In genomic region chr7:142537879-142538278, GRCm38 (mm10) we compare ENCODE assay signal across 8 mouse cellular contexts. TPM values are rescaled to one million over a fixed set of nuclear protein-coding genes. Genes with fewer than 3 reads are reported as not detected.
DNase-seq lines count a peak whose midpoint lies in the region; ATAC-seq and TF ChIP-seq lines count a peak whose summit lies in the region.

No protein-coding gene starts in this region.

- H3K36me3 ChIP-seq in embryonic facial prominence, embryonic 11.5 days (replicated peaks; ENCODE audit: control insufficient read depth, insufficient read depth, low read depth, low read length), result no peaks in the 10 kb centered on the region; the same call in 1 of the 2 replicates
- no peaks in the 10 kb centered on the region for H3K36me3 ChIP-seq in lung, postnatal 0 days (ENCODE audit: insufficient read depth, low read length)

- peak; percentile 51 for DNase-seq in CD4-positive helper T cell, adult 2 months (ENCODE audit: low read depth, low spot score)
- peak; percentile 82 for DNase-seq in adrenal gland, postnatal 10 days
- DNase-seq in embryonic facial prominence, embryonic 11.5 days (ENCODE audit: low spot score), result peak; percentile 94
- peak; percentile 68 to 87 for DNase-seq in heart, postnatal 10 days
- DNase-seq in layer of hippocampus, adult 9-10 months (ENCODE audit: low spot score), result peak; percentile 24
- peak; percentile 65 for DNase-seq in lung, postnatal 0 days (ENCODE audit: low spot score)
- DNase-seq in right cerebral cortex, adult 18-20 months, result peak; percentile 15
- peak; percentile 72 for DNase-seq in urinary bladder, postnatal 14 days (ENCODE audit: low spot score)

- intact Hi-C loops in heart, postnatal 10 days (cut with DNase I), result loop anchor here (1.0 to 2.0 kb wide), 3 partner anchors 15 to 134 kb away; no protein-coding TSS in a partner anchor

- ATAC-seq in embryonic facial prominence, embryonic 11.5 days (replicated peaks; ENCODE audit: insufficient number of reproducible peaks, low FRiP score, low TSS enrichment, low read depth), result peak; percentile 53
- 0 out of 2 replicates have a peak, but pooled peaks have one; percentile 22 for ATAC-seq in lung, postnatal 0 days

- peak overlapping the region; percentile 90 for H3K27ac ChIP-seq in embryonic facial prominence, embryonic 11.5 days (replicated peaks; ENCODE audit: low read depth, low read length)
- no peak overlapping the region for H3K27ac ChIP-seq in lung, postnatal 0 days (ENCODE audit: low read length)

- peak; percentile 72 for TF ChIP-seq CTCF in lung, postnatal 0 days (IDR thresholded peaks at IDR 0.05)

- H3K27me3 ChIP-seq in embryonic facial prominence, embryonic 11.5 days (ENCODE audit: control insufficient read depth, insufficient read depth, low read length), result no peaks in the 10 kb centered on the region
- no peaks in the 10 kb centered on the region for H3K27me3 ChIP-seq in lung, postnatal 0 days (replicated peaks; ENCODE audit: insufficient read depth, low read length)

- peaks cover 14% of the 10 kb centered on the region for H3K4me1 ChIP-seq in embryonic facial prominence, embryonic 11.5 days (ENCODE audit: control insufficient read depth, insufficient read depth, low read length)
- peaks cover 12% of the 10 kb centered on the region; the same call in 1 of the 2 replicates for H3K4me1 ChIP-seq in lung, postnatal 0 days (ENCODE audit: insufficient read depth, low read depth, low read length)

- H3K9ac ChIP-seq in embryonic facial prominence, embryonic 11.5 days (replicated peaks; ENCODE audit: low read length), result peak overlapping the region; percentile 19
- no peak overlapping the region for H3K9ac ChIP-seq in lung, postnatal 0 days (replicated peaks; ENCODE audit: low read depth)

- H3K9me3 ChIP-seq in embryonic facial prominence, embryonic 11.5 days (replicated peaks; ENCODE audit: control insufficient read depth, low read length), result no peaks in the 10 kb centered on the region
- H3K9me3 ChIP-seq in lung, postnatal 0 days (ENCODE audit: low read length), result no peaks in the 10 kb centered on the region

- 2% methylated on average over 6 of the region's 6 CpGs for WGBS in embryonic facial prominence, embryonic 11.5 days
- WGBS in lung, postnatal 0 days, result 12% methylated on average over 6 of the region's 6 CpGs

- no peak overlapping the region for H3K4me3 ChIP-seq in embryonic facial prominence, embryonic 11.5 days (ENCODE audit: low read depth, low read length)
- no peak overlapping the region for H3K4me3 ChIP-seq in lung, postnatal 0 days (ENCODE audit: low read depth, low read length)

- peak overlapping the region; percentile 10; the same call in 1 of the 2 replicates for H3K4me2 ChIP-seq in embryonic facial prominence, embryonic 11.5 days (ENCODE audit: low read depth, low read length)
- no peak overlapping the region for H3K4me2 ChIP-seq in lung, postnatal 0 days (replicated peaks; ENCODE audit: low read depth, low read length)

- no peak for TF ChIP-seq EP300 in lung, postnatal 0 days (IDR thresholded peaks at IDR 0.05)

RNA-seq across cellular contexts. Expression of gene Mrpl23, which starts 5.4 kb away (rescaled TPM):
- total RNA-seq in adrenal gland, postnatal 10 days (2021), result 10 to 100 TPM in 1 of 2 experiments, 1 to 10 TPM in 1; 5.1 to 15.8 TPM
- 16.4 and 17.2 TPM in 2 replicates for polyA plus RNA-seq in embryonic facial prominence, embryonic 11.5 days (2014; fragmentation: Nextera tagmentation; extraction: Ambion mirVana)
- total RNA-seq in heart, postnatal 10 days (2021), result 10 to 100 TPM in 1 of 2 experiments, 1 to 10 TPM in 1; 4.1 to 19.3 TPM
- 15.2 and 15.7 TPM in 2 replicates for polyA plus RNA-seq in lung, postnatal 0 days (2015; fragmentation: Nextera tagmentation; extraction: Ambion mirVana)

RNA-seq across cellular contexts. Expression of gene Tnnt3, which starts 39.2 kb away (rescaled TPM):
- 1,000 to 10,000 TPM in 1 of 2 experiments, 100 to 1,000 TPM in 1; 272 to 1,179 TPM for total RNA-seq in adrenal gland, postnatal 10 days (2021)
- polyA plus RNA-seq in embryonic facial prominence, embryonic 11.5 days (2014; fragmentation: Nextera tagmentation; extraction: Ambion mirVana), result 1.5 and 2.8 TPM in 2 replicates
- 1 to 10 TPM in 1 of 2 experiments, under 1 TPM in 1; 0.67 to 1.8 TPM for total RNA-seq in heart, postnatal 10 days (2021)
- 1.5 and 2.2 TPM in 2 replicates for polyA plus RNA-seq in lung, postnatal 0 days (2015; fragmentation: Nextera tagmentation; extraction: Ambion mirVana)

Comparison
In these comparisons a context has a peak if more than half of its experiments do, and no peak if none do; other contexts are left out.
1. DNase-seq: peak in every context shown above with its lines; median percentile 94 in embryonic facial prominence, embryonic 11.5 days; 82 in adrenal gland, postnatal 10 days; 78 in heart, postnatal 10 days; 72 in urinary bladder, postnatal 14 days; 65 in lung, postnatal 0 days; 51 in CD4-positive helper T cell, adult 2 months; 24 in layer of hippocampus, adult 9-10 months; 15 in right cerebral cortex, adult 18-20 months.
2. RNA of gene Tnnt3, which starts 39.2 kb away (total RNA-seq): 272 to 1,179 TPM in adrenal gland, postnatal 10 days; 0.67 to 1.8 TPM in heart, postnatal 10 days; every median in the first group is over 10 times any median in the second.